Mouse (Mus musculus) left cerebral cortex, adult 8-10 months (tissue): ENCODE measurements at regions not wholly inside any gene's neighbourhood (a gene's known extent, or its start where the extent isn't known, plus 50 kb on each side); places are given as distances from the start of the nearest gene placed in this dataset.

Source experiments
- DNase-seq, 2 experiments: peaks; one replicate each; pipeline ENCODE4 v3.0.0; 2022; ENCODE audit warnings: low spot score in 2 of 2

- DNase-seq = no peak
Measured at GRCm38 (mm10) chr13:54847764-54848183, 58.6 kb downstream of the Tspan17 start.

DNA sequence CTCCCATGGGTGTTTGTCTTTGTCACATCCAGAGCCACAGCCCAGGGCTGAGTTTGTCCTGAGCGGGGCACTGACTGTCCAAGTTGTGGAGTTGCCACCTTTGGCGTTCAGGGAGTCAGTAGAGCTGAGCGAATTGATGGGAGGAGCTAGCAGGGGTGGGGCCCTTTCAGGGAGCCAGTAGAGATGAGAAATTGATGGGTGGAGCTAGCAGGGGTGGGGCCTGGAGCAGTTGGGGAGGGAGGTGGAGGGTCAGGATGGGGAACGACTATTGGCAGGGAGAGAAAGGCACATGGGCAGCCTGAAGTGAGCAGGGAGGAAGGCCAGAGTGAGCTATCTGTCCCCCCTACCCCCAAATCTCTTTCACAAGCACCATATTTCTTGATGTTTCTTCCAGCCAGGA lies 62.0 kb downstream of the Tspan17 start:
- DNase-seq = no peak

- no peak for DNase-seq
Measured at GRCm38 (mm10) chr13:54855333-54856238, 66.4 kb downstream of the Tspan17 start.

GRCm38 (mm10) chr13:54862931-54863330 lies 73.8 kb downstream of the Tspan17 start:
- no peak for DNase-seq

DNA sequence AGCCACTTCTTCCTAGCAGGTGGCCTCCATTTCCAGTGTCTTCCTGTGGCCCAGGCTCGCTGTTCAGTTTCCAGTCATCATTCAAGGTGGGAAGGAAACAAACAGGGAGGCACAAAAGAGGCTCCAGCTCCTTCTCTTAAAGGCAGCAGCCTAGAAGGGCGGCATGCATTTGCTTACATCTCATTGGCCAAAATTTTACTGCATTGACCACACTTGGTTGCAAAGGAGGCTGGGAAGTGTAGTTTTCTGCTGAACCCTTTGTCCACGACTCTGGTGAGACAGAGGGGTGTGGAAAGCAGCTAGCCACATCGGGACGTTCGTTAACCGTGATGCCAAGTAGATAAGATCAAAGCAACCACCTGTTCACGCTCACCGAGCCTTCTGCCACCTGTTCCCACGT lies 74.9 kb downstream of the Tspan17 start:
- DNase-seq = no peak

DNA sequence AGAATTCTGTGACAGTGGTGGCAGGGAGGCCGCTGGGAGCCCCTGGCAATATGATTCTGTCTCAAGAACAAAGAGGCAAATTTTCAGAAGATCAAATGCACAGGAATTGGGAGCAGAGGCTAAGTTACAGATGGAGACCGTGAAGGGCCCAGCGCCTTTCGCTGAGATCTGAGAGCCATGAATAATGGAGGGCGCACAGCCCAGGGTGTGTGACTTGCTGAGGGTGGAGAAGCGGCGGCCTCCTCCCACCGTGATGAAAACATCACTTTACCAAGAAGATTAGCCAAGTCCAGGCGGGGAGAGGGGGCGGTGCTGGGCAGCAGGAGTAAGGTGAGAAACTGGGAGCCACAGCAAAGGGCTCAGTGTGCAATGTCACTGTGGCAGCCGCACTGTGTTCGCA lies 77.2 kb upstream of the Unc5a start:
- no peak for DNase-seq

DNA sequence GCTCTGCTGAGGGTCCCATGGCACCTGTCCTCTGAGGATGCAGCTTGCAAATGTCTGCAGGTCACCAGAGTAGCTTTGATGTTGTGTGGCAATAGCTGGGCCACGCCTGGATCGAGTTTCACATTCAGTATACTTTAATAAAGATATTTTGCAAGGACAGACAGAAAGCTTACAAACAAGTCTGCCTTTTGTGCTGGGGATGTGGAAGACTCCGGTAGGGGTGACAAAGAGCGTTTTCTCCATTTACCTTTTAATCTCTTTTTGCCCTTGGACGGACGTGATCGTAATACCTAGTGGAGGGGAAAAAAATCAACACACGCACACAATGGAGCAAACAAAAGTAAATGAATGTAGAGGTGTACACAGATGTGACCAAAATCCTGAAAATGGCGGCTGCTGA lies 75.3 kb upstream of the Unc5a start:
- DNase-seq = no peak

- DNase-seq = no peak
Measured at GRCm38 (mm10) chr13:54874291-54875200, 74.7 kb upstream of the Unc5a start.

DNA sequence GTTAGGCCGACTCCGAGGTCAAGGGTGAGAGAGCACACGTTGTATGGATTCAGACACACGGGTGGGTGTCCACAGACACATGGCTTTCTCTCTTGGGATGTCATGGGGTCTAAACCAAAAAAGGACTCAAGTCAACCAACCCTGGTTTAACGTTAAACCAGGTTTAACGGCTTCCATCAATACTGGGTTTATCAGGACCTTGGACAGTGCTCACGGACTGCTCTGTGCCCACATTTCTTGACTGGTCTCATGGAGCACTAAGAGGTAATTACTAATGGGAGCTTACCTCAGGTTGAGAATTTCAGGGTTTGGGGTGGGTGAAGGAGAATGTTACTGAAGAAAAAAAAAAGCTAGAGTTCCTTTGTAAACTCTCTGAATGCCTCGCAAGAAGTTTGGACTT lies 72.7 kb upstream of the Unc5a start:
- DNase-seq = no peak

GRCm38 (mm10) chr13:54877656-54878055 lies 71.6 kb upstream of the Unc5a start:
- peak in 1 of 2 experiments; percentile 71 for DNase-seq

DNA sequence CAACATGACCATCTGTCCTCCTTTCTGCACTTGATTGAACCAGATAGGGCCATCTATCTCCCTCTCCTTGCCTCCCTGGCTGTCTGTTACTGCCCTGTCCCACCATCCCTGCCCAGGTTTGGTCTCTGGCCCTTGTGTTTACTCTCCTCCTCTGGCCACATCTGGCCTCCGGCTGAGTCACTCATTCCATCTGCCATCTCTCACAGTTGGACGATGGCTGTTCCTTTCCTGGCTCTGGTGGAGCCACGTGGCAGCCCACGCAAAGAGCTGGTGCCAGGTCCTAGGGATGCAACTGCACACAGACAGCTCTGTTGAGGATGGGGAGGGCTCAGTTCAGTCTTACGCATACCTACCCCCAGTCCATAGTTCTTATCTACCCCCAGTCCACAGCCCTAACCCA lies 69.9 kb upstream of the Unc5a start:
- DNase-seq = peak; percentile 61 to 87

GRCm38 (mm10) chr13:54880204-54880603 lies 69.0 kb upstream of the Unc5a start:
- DNase-seq = no peak

DNA sequence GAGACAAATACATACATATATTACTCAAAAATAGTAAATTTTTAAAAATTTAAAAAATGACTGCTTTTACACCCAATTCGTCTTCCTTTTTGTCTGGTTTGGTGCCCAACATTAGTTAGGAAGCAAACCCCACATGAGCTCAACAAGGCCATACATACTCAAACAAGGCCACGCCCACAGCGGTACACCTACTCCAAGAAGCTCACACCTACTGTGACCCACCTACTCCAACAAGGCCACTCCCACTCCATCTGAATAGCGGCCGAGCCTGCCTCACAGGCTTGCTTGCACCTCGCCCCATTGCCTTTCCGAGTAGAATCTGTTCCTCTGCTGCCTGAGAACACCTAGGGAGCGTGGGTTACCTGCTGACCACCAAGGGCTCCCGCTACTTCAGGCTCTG lies 66.4 kb upstream of the Unc5a start:
- no peak for DNase-seq

- no peak for DNase-seq
Measured at GRCm38 (mm10) chr13:54883748-54884708, 65.2 kb upstream of the Unc5a start.

GRCm38 (mm10) chr13:54884709-54885460 lies 64.3 kb upstream of the Unc5a start:
- peak in 1 of 2 experiments; percentile 59 for DNase-seq

DNA sequence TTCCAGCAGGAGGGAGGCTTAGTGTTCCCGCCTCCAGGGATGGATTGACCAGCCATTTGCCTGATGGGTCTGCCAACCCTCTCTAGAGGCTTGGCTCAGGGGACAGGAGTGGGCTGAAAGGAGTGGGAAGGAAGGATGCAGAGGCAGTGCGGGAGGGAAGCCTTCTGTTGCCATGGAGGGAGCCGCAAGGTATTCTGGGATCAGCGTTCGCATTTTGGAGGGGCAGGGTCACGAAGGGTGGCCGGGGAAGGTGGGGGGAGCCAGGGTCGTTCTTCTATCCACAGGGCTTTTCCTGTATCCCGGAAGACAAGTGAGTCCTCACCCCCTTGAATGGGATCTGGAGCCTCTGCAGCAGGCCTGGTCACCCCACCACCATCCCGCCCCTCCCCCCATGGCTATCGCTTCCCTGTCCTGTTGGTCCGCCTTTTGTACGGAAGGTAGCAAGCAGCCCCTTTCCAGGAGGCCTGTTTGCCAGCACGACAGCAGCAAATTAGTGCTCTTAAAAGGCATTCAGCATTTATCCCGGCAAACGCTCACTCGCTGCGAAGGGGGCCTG lies 61.8 kb upstream of the Unc5a start:
- peak in 1 of 2 experiments; percentile 55 for DNase-seq

- DNase-seq = no peak
Measured at GRCm38 (mm10) chr13:54888021-54888420, 61.2 kb upstream of the Unc5a start.

DNA sequence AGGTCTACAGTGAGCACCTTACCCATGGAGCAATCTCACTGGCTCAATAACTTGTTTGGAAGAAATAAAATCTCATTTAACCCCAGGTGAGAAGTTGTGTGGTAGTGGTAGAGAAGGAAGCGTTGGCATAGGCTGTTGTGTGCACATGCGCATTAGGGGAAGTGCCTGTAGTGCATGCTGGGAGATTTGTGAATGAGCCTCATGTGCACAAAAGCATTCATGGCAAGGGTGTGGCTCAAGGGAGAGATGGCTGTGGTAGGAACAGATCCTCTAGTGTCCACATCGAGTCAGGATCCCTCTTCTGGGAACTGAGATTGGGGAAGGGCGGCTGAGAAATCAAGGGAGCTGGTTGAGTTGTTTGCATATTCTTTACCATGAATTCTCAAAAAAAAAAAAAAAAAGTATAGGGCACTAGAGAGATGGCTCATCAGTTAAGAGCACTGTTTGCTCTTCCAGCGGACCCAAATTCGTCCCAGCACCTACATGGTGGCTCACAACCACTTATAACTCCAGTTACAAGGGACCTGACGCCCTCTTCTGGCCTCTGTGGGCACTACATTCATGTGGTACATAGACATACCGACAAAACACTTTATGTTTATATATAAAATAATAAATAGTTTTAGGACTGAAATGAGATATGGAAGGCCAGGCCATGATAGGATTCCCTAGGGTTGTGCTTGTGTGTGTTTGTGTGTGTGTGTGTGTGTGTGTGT lies 59.4 kb upstream of the Unc5a start:
- DNase-seq = no peak

DNA sequence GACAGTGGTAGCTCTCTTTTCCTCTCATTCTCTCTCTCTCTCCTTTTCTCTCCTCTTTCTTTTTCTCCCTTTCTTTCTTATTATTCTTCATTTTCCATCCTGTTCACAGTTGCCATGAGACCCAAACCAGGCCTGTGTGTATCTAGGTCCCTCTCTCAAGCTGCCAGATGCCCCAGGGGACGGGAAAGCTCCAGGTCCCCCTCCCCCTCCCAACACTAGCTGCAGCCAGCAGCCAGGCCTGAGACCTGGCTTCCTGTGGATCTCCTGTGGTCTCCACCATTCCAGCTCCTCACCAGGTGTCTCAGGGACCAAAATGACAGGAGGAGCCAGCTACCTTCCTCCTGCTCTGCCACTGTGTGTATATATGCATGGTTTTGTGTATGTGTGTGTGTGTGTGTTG lies 56.6 kb upstream of the Unc5a start:
- no peak for DNase-seq
